Mouse (Mus musculus) lung, postnatal 0 days (tissue): ENCODE results near the gene Nars2. TPM values are rescaled to one million over a fixed set of nuclear protein-coding genes. Genes with fewer than 3 reads are reported as not detected.
A peak's percentile ranks its signal among the peaks of the same experiment; 100 is the strongest.
"Not testable (repeated sequence)": the region's sequence is repeated elsewhere in the genome, so short reads cannot be mapped to it uniquely, and the experiment has no call there.

Source experiments
- ATAC-seq: fragments of 200-750 bp; cut with Nextera tagmentation; 2 replicates; pipeline ENCODE4 v1.8.0; 2017; ENCODE audit warnings: moderate library complexity
- DNase-seq: peaks from one replicate; pipeline ENCODE4 v3.0.0-alpha.2; 2016; ENCODE audit warnings: low spot score
- H3K27ac ChIP-seq: fragments of 300-500 bp; sonication (generic); 2 replicates; pipeline ENCODE4 v1.5.1; 2014; ENCODE audit warnings: antibody characterized with exemption, mild to moderate bottlenecking, low read length, mixed read lengths
- H3K27me3 ChIP-seq: fragments of 300-500 bp; sonication (generic); replicated peaks from 2 replicates; pipeline ENCODE4 v1.6.1; 2014; ENCODE audit warnings: low read length, mixed read lengths; ENCODE audit not compliant: insufficient read depth
- H3K36me3 ChIP-seq: fragments of 300-500 bp; sonication (generic); 2 replicates; pipeline ENCODE4 v1.6.1; 2014; ENCODE audit warnings: low read length, mixed read lengths; ENCODE audit not compliant: insufficient read depth
- H3K4me1 ChIP-seq: fragments of 300-500 bp; sonication (generic); 2 replicates; pipeline ENCODE4 v1.6.1; 2014; ENCODE audit warnings: antibody characterized with exemption, low read depth, low read length, mixed read lengths; ENCODE audit not compliant: insufficient read depth
- H3K4me2 ChIP-seq: fragments of 300-500 bp; sonication (generic); replicated peaks from 2 replicates; pipeline ENCODE4 v1.6.1; 2014; ENCODE audit warnings: low read depth, mild to moderate bottlenecking, low read length, moderate library complexity, mixed read lengths
- H3K4me3 ChIP-seq: fragments of 300-500 bp; sonication (generic); 2 replicates; pipeline ENCODE4 v1.5.1; 2014; ENCODE audit warnings: low read depth, low read length
- H3K9ac ChIP-seq: fragments of 300-500 bp; sonication (generic); replicated peaks from 2 replicates; pipeline ENCODE4 v1.6.1; 2014; ENCODE audit warnings: low read depth, mild to moderate bottlenecking
- H3K9me3 ChIP-seq: fragments of 300-500 bp; sonication (generic); 2 replicates; pipeline ENCODE4 v1.6.1; 2016; ENCODE audit warnings: low read length, mixed read lengths
- CTCF ChIP-seq: IDR thresholded peaks from 2 replicates; pipeline ENCODE4 v1.5.1; 2016; ENCODE audit warnings: antibody characterized with exemption, mild to moderate bottlenecking
- EP300 ChIP-seq: IDR thresholded peaks from 2 replicates; pipeline ENCODE4 v1.6.1; 2016; ENCODE audit warnings: antibody characterized with exemption, mild to moderate bottlenecking, control low read depth
- WGBS: fragments of 180-500 bp; shearing (Covaris S2); extraction: QIAGEN DNeasy Blood & Tissue Kit; methylation state at CpG from one replicate; pipeline ENCODE4 v1.1.7; 2014; 5-methylcytosine and 5-hydroxymethylcytosine counted together
- polyA plus RNA-seq: library from polyadenylated mRNA; unstranded; fragments of >200 nt; fragmentation: Nextera tagmentation; extraction: Ambion mirVana; gene quantifications from 2 replicates; pipeline ENCODE4 v1.2.1, GENCODE M21; 2015

Gene Nars2
- polyA plus RNA-seq, 1 experiment from 2014 or later: 9.8 TPM

DNA sequence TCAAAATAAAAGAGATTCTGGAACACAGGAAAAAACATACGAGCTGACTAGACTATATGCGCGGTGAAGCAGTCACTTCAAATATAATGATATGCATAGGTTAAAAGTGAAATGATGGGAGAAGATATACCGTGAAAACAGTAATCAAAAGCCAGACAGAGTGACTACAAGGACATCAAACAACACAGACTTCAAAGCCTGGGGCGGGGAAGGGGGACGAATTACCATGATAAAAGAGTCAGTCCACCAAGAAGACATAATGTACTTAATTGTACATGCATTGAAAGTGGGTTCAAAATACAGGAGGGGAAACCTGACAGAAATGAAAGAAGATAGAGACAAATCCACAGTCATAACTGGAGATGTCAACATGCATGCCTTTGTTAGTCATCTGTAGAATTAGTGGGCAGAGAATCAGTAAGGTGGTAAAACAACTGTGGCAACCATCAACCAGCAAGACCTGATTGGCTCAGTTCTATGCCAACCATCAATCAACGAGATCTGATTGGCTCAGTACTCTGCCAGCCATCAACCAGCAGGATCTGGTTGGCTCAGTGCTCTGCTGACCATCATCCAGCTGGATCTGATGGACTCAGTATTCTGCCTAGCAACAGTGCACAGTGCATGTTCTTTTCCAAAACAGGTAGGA, 30.7 kb upstream of the Nars2 start:
- ATAC-seq (no peak), DNase-seq (no peak)
- no peak for TF ChIP-seq CTCF
- no peak overlapping the region for H3K4me2 ChIP-seq
- H3K9ac ChIP-seq: no peak overlapping the region
- no peaks in the 10 kb centered on the region for H3K36me3 ChIP-seq
- no peak overlapping the region for H3K27ac ChIP-seq
- H3K9me3 ChIP-seq: no peaks in the 10 kb centered on the region
- 71% methylated on average over 7 of the region's 7 CpGs for WGBS
- H3K4me1 ChIP-seq: no peaks in the 10 kb centered on the region
- H3K4me3 ChIP-seq: no peak overlapping the region
- H3K27me3 ChIP-seq: no peaks in the 10 kb centered on the region

GRCm38 (mm10) chr7:96922927-96923326, 28.4 kb upstream of the Nars2 start:
- TF ChIP-seq EP300 (no peak), CTCF (no peak)
- no peaks in the 10 kb centered on the region for H3K9me3 ChIP-seq
- H3K4me2 ChIP-seq: no peak overlapping the region
- H3K9ac ChIP-seq: no peak overlapping the region
- H3K4me3 ChIP-seq: no peak overlapping the region
- H3K27me3 ChIP-seq: no peaks in the 10 kb centered on the region
- no peaks in the 10 kb centered on the region for H3K36me3 ChIP-seq
- no peak overlapping the region for H3K27ac ChIP-seq
- no peak for ATAC-seq
- DNase-seq: no peak
- H3K4me1 ChIP-seq: no peaks in the 10 kb centered on the region
- WGBS: 100% methylated on average over 2 of the region's 2 CpGs

DNA sequence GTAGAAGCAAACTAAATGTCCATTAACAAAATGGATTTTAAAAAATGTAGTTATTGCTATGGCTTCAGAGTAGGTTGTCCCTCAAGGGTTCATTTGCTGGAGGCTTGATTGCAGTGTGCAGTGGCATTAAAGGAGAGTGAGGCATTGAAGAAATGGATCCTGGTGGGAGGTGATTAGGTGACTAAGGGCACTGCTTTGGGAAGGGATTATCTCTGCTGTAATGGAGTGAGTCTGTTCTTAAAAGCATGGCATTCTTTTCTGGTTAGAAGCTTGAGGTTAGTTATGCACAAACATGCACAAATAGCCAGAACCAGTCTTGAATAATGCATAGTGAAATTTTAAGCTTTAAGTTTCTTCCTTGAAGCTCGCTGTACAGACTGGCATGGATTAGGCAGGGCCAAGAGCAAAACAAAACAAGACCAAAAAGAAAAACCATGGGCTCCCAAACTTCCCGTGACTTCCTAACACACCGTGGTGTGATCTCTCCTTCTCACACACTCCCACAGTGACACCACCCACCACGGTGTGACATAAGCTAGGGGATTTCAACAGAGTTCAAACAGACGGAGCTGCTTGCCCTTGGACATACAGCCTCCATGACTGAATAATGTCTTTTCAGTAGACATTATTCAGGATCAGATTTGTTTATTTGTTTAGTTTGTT, 7.5 kb upstream of the Nars2 start:
- no peaks in the 10 kb centered on the region for H3K4me1 ChIP-seq
- H3K4me3 ChIP-seq: no peak overlapping the region
- TF ChIP-seq EP300 (no peak), CTCF (no peak)
- H3K4me2 ChIP-seq: no peak overlapping the region
- ATAC-seq (no peak), DNase-seq (no peak)
- 57% methylated on average over 5 of the region's 5 CpGs for WGBS
- no peaks in the 10 kb centered on the region for H3K36me3 ChIP-seq
- H3K27ac ChIP-seq: no peak overlapping the region
- no peaks in the 10 kb centered on the region for H3K9me3 ChIP-seq
- no peaks in the 10 kb centered on the region for H3K27me3 ChIP-seq
- no peak overlapping the region for H3K9ac ChIP-seq

DNA sequence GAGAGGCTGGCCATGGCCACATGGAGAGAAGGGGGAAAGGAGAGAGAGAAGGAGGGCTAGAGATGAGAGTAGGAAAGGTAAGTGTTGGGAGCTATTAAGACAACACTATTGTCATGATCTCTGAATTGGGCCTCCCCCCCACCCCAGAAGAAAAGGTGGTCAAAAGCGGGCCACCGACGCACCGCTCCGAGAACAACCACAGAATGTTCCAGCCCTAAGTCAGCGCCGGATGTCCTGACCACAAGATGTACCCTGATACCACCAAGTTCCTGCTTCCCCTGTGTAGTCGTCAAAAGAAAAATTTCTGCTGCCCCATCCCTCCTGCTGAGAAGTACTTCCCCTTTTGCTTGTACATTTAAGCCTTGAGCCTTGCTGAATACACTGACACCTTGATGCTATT, 4.8 kb upstream of the Nars2 start:
- WGBS: 85% methylated on average over 8 of the region's 8 CpGs
- not testable (repeated sequence) for H3K36me3 ChIP-seq, H3K4me2 ChIP-seq, H3K9ac ChIP-seq, H3K4me3 ChIP-seq, H3K4me1 ChIP-seq, DNase-seq, H3K27ac ChIP-seq, H3K9me3 ChIP-seq, ATAC-seq, H3K27me3 ChIP-seq

GRCm38 (mm10) chr7:96952094-96952493, 789 bp downstream of the Nars2 start:
- Histone ChIP-seq H3K36me3 (no peaks in the 10 kb centered on the region), H3K4me3 (peak overlapping the region; percentile 81), H3K9ac (peak overlapping the region; percentile 55), H3K27ac (peak overlapping the region; percentile 91), H3K4me1 (peaks cover 5% of the 10 kb centered on the region; the same call in 1 of the 2 replicates), H3K27me3 (no peaks in the 10 kb centered on the region), H3K4me2 (peak overlapping the region; percentile 78), H3K9me3 (no peaks in the 10 kb centered on the region)
- peak; percentile 70 for DNase-seq
- ATAC-seq: no peak
- TF ChIP-seq EP300 (no peak), CTCF (no peak)
- 21% methylated on average over 5 of the region's 5 CpGs for WGBS

DNA sequence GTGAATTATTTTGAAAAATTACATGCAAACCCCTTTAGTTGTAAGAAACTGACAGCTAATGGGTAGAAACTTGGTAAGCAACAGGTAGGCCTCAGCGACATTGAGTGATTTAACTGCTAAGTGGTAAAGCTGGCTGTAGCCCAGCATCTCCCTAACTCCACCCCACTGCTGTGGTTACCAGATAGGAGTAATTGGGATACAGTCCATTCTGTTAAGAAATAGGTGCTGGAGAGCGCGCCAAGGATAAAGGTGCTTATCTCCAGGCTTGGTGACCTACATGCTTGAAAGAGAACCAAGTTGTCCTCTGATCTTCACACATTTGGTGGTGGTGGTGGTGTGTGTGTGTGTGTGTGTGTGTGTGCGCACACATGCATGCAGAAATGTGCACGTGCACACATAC, 7.9 kb downstream of the Nars2 start:
- Histone ChIP-seq H3K27ac (no peak overlapping the region), H3K9ac (no peak overlapping the region), H3K9me3 (no peaks in the 10 kb centered on the region), H3K27me3 (no peaks in the 10 kb centered on the region), H3K36me3 (no peaks in the 10 kb centered on the region), H3K4me2 (no peak overlapping the region), H3K4me1 (no peaks in the 10 kb centered on the region), H3K4me3 (no peak overlapping the region)
- TF ChIP-seq CTCF (no peak), EP300 (no peak)
- ATAC-seq (no peak), DNase-seq (no peak)
- WGBS: 89% methylated on average over 5 of the region's 5 CpGs
